In the genomic region with DNA sequence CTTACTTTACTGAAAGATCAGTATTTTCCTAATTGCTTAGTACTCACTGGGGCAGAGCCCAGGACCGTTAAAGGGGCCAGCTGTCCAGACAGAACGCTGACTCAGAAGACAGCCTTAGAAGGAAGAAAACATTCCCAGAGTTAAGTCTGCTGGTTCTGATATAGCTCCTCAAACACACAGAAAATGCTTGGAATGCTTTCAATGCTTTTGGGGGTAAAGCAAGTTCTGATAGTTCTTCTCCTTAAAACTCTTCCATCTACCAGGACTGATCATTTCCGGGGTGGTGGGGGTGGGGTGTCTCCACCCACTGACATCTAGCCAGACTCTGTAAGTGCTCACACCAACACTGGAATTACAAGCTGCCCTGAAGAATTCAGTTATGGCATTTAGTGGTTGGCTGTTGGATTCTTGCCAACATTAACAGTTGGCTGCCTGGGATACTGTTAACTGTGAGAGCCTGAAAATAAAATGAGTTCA, we compare ENCODE assay signal across 8 mouse cellular contexts.
DNase-seq lines count a peak whose midpoint lies in the region; ATAC-seq and TF ChIP-seq lines count a peak whose summit lies in the region.

No protein-coding gene starts in this region.

- TF ChIP-seq CTCF in left cerebral cortex, adult 2 months (IDR thresholded peaks at IDR 0.05), result no peak
- TF ChIP-seq CTCF in brain, embryonic 14.5 days (IDR thresholded peaks at IDR 0.05; ENCODE audit: borderline replicate concordance, extremely low read depth, insufficient read depth, insufficient read length), result no peak
- TF ChIP-seq CTCF in heart, adult 2 months (IDR thresholded peaks at IDR 0.05), result no peak

- 16% methylated on average over 3 of the region's 3 CpGs for WGBS in heart, adult 2 months
- 15% methylated on average over 3 of the region's 3 CpGs for WGBS in kidney, embryonic 16.5 days

- H3K4me2 ChIP-seq in kidney, embryonic 16.5 days (replicated peaks; ENCODE audit: low read depth, low read length), result no peak overlapping the region

- no peak for TF ChIP-seq EP300 in heart, adult 2 months (IDR thresholded peaks at IDR 0.05; ENCODE audit: insufficient read depth, low read depth, low read length)

- intact Hi-C loops in left cerebral cortex, adult 2 months (cut with DNase I), result no loop called here
- intact Hi-C loops in heart, adult 2 months (cut with DNase I), result loop anchor here (5.0 kb wide), 1 partner anchor 109 kb away; no protein-coding TSS in a partner anchor

- no peaks in the 10 kb centered on the region for H3K9me3 ChIP-seq in kidney, embryonic 16.5 days (ENCODE audit: low read length)

- no peaks in the 10 kb centered on the region for H3K4me1 ChIP-seq in heart, adult 2 months (ENCODE audit: control insufficient read depth, insufficient read depth, low read length)
- peaks cover 14% of the 10 kb centered on the region for H3K4me1 ChIP-seq in kidney, embryonic 16.5 days (ENCODE audit: insufficient read depth, low read length)

- ATAC-seq in kidney, embryonic 16.5 days (ENCODE audit: low FRiP score, low TSS enrichment), result peak; percentile 81
- no peak for ATAC-seq in CD4-positive, CD25-positive, alpha-beta regulatory T cell, adult 4 months

- H3K4me3 ChIP-seq in left cerebral cortex, adult 2 months, result no peak overlapping the region
- no peak overlapping the region for H3K4me3 ChIP-seq in heart, adult 2 months
- H3K4me3 ChIP-seq in kidney, embryonic 16.5 days (ENCODE audit: low read length), result no peak overlapping the region

- H3K9ac ChIP-seq in heart, adult 2 months (ENCODE audit: low read depth, low read length), result no peak overlapping the region
- H3K9ac ChIP-seq in kidney, embryonic 16.5 days (replicated peaks; ENCODE audit: low read length), result no peak overlapping the region

- no peak for TF ChIP-seq POLR2A in brain, embryonic 14.5 days (IDR thresholded peaks at IDR 0.05; ENCODE audit: borderline replicate concordance, extremely low read depth, insufficient read depth, insufficient read length, poor library complexity, severe bottlenecking)
- TF ChIP-seq POLR2A in heart, adult 2 months (IDR thresholded peaks at IDR 0.05; ENCODE audit: insufficient read depth, low read depth, low read length), result no peak

- H3K36me3 ChIP-seq in heart, adult 2 months (ENCODE audit: control insufficient read depth, insufficient read depth, low read length), result peaks cover 9% of the 10 kb centered on the region
- H3K36me3 ChIP-seq in kidney, embryonic 16.5 days (ENCODE audit: insufficient read depth, low read length), result peaks cover 30% of the 10 kb centered on the region; the same call in 1 of the 2 replicates

- no peaks in the 10 kb centered on the region for H3K27me3 ChIP-seq in heart, adult 2 months (ENCODE audit: control insufficient read depth, insufficient read depth, low read length)
- no peaks in the 10 kb centered on the region for H3K27me3 ChIP-seq in kidney, embryonic 16.5 days (ENCODE audit: insufficient read depth, low read length)

- H3K79me2 ChIP-seq in heart, adult 2 months (replicated peaks; ENCODE audit: control insufficient read depth, insufficient read depth, low read length), result no peaks in the 10 kb centered on the region

- H3K27ac ChIP-seq in left cerebral cortex, adult 2 months, result peak overlapping the region; percentile 69
- peak overlapping the region; percentile 52 for H3K27ac ChIP-seq in heart, adult 2 months
- H3K27ac ChIP-seq in kidney, embryonic 16.5 days (ENCODE audit: low read length), result peak overlapping the region; percentile 83

- no peak for DNase-seq in left cerebral cortex, adult 2 months (ENCODE audit: extremely low spot score in 1 of 2, low spot score in 2 of 2)
- DNase-seq in left cerebral cortex, adult 11 months (ENCODE audit: low spot score), result no peak
- peak; percentile 83 for DNase-seq in brain, embryonic 14.5 days (ENCODE audit: low read depth)
- DNase-seq in heart, adult 2 months, result peak in 1 of 2 experiments; percentile 17
- DNase-seq in lung, postnatal 10 days, result peak; percentile 74
- no peak for DNase-seq in spleen, postnatal 4 days (ENCODE audit: low spot score in 2 of 2)

Comparison
In these comparisons a context has a peak if more than half of its experiments do, and no peak if none do; other contexts are left out.
1. DNase-seq: peak in brain, embryonic 14.5 days (single experiment) and lung, postnatal 10 days (single experiment); none in left cerebral cortex, adult 2 months (0 of 2), left cerebral cortex, adult 11 months (single experiment) and spleen, postnatal 4 days (0 of 2).
2. Peak in every context shown above with its lines, with median percentiles within 50 percentile points of each other: H3K27ac ChIP-seq.